Mouse (Mus musculus) small intestine, adult 2 months (tissue): ENCODE data around the gene Phactr3.

Experiments used
- CTCF ChIP-seq: fragments of 200-500 bp; IDR thresholded peaks from 2 replicates; pipeline ENCODE4 v1.5.1; 2012; ENCODE audit warnings: low read depth, mild to moderate bottlenecking, control low read depth, inconsistent platforms, low read length, moderate library complexity, mixed read lengths; ENCODE audit not compliant: insufficient replicate concordance, insufficient read length; ENCODE audit errors: extremely low read depth
- POLR2A ChIP-seq: fragments of 200-500 bp; IDR thresholded peaks from 2 replicates; pipeline ENCODE4 v1.6.1; 2012; ENCODE audit warnings: low read depth, mild to moderate bottlenecking, control low read depth, inconsistent platforms, low read length, moderate library complexity

GRCm38 (mm10) chr2:178319766-178320165 lies 201.0 kb downstream of the Phactr3 start:
- TF ChIP-seq POLR2A (no peak), CTCF (no peak)
